Mouse (Mus musculus): Measurements from ENCODE around the gene Grwd1.

Grwd1 gene

DNA sequence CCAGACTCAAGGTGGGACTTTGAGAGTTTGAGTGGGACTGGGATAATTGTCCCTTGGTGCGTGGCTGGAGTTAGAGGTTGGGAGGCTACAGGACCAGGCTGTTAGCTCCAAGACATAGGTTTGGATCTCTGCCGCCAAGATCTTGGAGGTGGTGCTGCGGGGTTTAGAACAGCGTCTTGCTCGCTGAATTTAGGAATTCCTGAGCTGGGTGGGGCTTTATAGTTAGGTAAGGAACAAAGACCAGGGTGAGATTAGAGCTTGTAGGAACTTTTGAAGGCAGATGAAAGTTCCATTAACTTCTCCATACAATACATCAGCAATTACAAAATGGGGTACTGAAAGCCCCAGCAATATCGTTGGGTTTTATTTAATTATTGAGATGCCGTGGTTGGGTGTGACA lies 30.7 kb downstream of the Grwd1 start:
- no peak for DNase-seq (ENCODE audit: low spot score in 2 of 2)

DNA sequence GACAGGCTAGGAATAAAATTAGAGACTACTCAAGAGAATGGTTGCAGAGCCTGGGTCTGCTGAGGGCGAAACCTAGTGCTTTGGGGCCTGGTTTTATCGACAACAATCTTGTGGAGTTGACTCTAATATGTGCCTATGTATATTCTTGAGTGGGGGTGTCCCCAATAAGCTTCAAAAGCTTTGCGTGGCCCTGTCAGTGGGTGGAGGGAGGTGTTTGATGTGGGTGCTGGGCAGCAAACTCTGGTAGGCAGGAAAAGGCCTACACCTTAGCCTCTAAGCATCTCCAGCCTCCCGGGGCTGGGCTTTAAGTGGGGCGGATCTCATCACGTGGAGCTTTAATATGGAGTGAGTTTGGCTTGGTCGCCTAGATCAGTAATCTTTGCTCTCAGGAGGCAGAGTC lies 31.8 kb downstream of the Grwd1 start:
- no peak for DNase-seq (ENCODE audit: low spot score in 2 of 2)

DNA sequence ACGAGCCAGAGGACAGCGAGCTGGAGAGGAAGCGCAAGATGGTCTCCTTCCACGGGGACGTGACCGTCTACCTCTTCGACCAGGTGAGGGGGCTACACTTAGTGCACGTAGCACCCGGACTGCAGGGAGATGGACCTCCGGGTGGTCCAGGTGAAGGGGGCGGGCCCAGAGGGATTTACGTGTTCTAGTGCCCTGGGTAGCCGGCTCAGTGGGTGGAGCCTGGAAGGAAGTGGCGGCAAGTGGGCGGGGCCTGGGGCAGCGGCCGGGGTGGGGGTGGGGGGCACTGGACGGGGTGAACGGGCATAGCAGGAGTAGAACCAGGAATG lies 32.3 kb downstream of the Grwd1 start:
- DNase-seq (ENCODE audit: low spot score in 2 of 2) = no peak

DNA sequence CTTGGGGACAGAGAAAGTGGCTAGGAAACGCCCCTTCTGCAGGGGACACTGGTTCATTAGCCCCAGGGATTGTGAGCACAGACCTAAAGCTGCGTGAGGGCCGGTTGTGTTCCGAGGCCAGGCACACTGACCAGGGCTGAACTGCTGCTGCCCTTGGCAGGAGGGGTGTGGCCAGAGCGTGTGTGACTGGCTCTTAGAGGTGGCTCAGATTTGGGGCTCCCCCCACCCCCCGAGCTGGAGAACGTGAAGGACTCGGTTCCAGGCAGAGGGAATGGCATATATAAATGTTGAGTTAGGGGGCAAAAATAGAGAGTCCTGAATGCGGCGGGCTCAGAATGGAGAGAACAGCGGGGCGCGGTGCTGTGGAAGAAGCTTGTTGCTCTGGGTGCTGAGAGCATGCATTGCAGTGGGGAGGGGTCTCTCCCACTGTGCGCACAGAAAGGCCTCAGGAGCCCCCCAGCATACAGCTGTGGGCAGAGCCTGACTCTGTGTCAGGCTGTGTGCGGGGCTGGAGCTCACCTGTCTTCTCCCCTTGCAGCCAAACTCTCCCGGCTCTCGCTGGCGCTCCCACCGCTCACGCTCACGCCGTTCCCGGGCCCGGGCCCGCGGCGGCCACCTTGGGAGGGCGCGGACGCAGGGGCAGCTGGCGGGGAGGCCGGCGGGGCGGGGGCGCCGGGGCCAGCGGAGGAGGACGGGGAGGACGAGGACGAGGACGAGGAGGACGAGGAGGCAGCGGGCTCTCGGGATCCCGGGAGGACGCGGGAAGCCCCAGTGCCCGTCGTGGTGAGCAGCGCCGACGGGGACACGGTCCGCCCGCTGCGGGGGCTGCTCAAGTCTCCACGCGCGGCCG lies 32.9 kb downstream of the Grwd1 start:
- DNase-seq (ENCODE audit: low spot score in 2 of 2) = peak in 1 of 2 experiments; percentile 26

DNA sequence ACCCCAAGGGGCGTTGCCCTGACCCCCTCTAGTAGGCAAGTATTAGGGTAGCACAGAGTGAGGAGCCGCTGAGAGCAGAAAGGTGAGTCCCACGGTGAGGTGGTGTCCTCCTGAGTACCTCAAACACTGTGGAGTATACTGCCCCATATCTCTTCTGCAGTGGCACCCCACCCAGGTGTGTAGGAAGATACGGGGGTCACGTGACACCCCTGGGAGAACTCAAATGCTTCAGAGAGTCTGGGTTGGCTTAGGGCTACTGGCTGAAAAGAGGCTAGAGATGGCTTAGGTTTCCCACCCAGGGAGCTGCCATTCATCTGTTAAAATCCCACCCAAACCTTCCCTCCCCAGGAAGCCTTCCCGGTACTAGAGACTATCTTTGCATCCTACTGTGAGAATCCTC lies 33.8 kb downstream of the Grwd1 start:
- no peak for DNase-seq (ENCODE audit: low spot score in 2 of 2)

DNA sequence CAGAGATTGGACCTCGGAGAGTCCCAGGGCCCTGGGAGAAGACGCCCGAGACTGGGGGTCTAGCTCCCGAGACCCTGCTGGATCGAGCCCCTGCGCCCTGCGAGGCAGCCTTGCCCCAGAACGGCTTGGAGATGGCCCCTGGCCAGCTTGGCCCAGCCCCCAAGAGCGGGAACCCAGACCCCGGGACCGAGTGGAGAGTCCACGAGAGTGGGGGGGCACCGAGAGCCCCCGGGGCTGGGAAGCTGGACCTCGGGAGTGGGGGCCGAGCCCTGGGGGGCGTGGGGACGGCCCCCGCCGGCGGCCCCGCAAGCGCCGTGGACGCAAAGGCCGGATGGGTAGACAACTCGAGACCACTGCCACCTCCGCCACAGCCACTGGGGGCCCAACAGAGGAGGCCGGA lies 35.8 kb downstream of the Grwd1 start:
- DNase-seq (ENCODE audit: low spot score in 2 of 2) = no peak

DNA sequence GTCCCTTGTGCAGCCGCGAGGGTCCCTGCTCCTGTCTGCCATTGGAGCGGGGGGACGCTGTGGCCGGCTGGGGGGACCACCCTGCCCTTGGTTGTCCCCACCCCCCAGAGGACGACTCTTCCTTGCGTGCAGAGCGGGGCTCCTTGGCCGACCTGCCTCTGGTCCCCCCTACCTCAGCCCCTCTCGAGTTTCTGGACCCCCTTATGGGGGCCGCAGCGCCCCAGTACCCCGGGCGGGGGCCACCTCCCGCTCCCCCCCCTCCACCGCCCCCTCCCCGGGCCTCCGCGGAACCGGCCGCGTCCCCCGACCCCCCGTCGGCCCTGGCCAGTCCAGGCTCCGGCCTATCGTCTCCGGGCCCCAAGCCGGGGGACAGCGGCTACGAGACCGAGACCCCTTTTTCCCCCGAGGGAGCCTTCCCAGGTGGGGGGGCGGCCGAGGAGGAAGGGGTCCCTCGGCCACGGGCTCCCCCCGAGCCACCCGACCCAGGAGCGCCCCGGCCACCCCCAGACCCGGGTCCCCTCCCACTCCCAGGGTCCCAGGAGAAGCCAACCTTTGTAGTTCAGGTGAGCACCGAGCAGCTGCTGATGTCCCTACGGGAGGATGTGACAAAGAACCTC lies 36.7 kb downstream of the Grwd1 start:
- no peak for DNase-seq (ENCODE audit: low spot score in 2 of 2)

DNA sequence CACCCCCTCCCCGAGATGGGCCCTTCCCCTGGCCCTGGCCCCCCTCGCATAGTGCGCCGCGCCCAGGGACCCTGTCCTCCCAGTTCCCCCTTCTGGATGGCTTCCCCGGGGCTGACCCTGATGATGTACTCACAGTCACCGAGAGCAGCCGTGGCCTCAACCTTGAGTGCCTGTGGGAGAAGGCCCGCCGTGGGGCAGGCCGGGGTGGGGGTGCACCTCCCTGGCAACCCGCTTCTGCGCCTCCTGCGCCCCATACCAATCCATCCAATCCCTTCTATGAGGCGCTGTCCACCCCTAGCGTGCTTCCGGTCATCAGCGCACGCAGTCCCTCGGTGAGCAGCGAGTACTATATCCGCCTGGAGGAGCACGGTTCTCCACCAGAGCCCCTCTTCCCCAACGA lies 37.5 kb downstream of the Grwd1 start:
- DNase-seq (ENCODE audit: low spot score in 2 of 2) = no peak

DNA sequence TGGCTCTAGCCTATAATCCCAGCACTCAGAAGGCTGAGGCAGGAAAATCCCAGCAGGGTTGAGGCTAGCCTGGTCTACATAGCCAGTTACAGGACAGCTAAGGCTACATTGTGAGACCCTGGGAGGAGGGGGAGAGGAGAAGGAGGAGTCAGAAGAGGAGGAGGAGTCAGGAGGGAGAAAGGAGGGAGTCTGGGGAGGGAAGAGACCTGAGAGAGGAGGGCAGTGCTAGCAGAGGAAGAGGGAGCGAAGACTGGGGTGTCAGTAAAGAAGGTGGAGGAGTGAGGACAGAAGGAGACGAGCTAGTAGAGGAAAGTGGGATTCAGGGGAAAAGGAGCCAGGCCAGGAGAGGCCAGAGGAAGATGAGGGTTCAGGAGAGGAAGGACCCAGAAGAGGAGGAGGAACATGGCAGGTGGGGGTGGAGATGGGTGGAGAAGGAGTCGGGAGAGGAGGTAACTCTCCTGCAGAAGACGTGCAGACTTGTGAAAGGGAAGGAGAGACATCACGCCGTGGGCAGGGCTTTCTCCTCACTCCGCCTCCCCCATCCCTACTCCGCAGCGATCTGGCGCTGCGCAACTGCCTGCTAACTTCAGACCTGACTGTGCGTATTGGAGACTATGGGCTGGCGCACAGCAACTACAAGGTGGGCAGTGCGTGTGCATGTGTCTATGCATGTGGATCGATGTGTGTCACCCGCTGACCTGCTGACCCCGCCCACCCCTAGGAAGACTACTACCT lies 38.8 kb downstream of the Grwd1 start:
- peak in 1 of 2 experiments; percentile 13 for DNase-seq (ENCODE audit: low spot score in 2 of 2)

DNA sequence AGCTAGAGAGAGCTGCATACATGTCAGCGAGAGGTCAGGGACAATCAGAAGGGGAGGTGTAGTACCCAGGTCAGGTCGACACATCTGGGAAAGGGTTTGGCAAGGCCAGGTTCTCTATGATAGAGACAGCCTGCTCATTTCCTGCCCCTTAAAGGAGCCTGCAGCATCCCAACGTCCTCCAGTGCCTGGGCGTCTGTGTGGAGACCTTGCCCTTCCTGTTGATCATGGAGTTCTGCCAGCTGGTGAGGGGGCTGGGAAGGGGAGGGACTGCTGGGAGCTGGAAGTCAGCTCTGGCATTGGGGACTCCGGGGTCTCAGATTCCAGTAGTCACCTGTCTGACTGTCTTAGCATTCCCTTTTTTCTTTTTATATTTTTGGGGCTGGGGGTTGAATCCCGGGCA lies 40.0 kb downstream of the Grwd1 start:
- DNase-seq (ENCODE audit: low spot score in 2 of 2) = no peak

DNA sequence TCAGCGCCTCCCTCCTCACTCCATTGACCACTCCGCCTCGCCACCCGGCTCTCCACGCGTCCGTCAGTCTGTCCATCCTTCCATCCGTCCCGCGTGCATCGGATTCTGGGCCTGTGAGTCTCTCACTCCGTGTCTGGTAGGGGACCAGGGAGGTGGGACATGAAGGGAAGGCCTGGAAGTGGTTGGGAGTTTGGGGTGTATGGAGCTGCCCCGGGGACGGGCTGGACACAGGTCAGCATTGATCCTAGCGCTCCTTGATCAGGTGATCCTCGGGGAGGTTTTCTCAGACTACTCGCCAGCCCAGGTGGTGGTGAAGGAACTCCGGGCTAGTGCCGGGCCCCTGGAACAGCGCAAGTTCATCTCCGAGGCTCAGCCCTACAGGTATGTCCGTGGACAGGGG lies 43.1 kb downstream of the Grwd1 start:
- DNase-seq (ENCODE audit: low spot score in 2 of 2) = peak in 1 of 2 experiments; percentile 14

DNA sequence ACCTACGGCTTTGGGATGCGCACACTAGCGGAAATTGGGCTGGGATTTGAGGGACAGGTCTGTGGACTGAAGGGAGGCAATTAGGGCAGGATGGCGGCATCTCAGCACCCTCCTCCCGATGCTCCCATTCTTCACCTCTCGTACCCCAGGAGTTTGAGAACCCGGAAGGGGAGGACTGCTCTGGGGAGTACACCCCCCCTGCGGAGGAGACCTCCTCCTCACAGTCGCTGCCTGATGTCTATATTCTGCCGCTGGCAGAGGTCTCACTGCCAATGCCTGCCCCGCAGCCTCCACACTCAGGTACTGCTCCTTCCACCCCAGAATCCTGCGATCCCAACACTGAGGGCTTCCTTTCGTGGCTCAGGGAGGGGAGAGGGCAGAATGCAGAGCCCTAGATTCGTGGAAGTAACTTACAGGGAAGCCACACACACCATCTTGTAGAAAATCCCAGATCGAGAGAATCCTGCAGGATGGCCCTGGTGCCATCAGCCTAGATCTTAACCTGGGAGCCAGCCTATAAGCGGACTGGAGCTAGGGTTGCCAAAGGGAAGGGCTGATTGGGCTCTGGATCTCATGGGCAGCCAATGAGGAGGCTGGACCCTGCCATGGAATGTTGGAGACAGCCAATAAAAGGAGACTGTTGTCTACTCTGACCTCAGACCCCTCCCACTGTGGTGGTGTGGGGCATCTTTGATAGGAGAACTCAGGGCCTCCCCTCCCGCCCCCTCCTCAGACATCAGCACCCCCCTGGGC lies 43.9 kb downstream of the Grwd1 start:
- peak; percentile 56 to 70 for DNase-seq (ENCODE audit: low spot score in 2 of 2)

DNA sequence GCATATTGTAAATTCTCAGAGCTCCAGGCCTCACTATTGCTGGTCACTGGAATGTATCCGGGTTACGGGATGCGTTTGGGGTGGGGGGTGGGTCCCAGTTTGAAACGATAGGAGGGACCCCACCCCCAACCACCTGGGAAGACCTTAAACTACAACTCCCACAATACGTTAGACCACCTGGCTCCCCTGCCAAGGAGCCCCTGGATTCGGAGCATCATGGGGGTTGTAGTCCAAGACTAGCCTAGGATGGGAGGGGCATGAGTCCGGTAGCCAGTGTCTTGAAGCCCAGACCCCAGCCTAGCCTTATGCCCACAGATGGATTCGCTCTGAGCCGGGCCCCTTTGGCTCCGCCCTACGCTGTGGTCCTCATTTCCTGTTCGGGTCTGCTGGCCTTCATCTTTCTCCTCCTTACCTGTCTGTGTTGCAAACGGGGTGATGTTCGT lies 44.6 kb downstream of the Grwd1 start:
- peak; percentile 40 to 67 for DNase-seq (ENCODE audit: low spot score in 2 of 2)

DNA sequence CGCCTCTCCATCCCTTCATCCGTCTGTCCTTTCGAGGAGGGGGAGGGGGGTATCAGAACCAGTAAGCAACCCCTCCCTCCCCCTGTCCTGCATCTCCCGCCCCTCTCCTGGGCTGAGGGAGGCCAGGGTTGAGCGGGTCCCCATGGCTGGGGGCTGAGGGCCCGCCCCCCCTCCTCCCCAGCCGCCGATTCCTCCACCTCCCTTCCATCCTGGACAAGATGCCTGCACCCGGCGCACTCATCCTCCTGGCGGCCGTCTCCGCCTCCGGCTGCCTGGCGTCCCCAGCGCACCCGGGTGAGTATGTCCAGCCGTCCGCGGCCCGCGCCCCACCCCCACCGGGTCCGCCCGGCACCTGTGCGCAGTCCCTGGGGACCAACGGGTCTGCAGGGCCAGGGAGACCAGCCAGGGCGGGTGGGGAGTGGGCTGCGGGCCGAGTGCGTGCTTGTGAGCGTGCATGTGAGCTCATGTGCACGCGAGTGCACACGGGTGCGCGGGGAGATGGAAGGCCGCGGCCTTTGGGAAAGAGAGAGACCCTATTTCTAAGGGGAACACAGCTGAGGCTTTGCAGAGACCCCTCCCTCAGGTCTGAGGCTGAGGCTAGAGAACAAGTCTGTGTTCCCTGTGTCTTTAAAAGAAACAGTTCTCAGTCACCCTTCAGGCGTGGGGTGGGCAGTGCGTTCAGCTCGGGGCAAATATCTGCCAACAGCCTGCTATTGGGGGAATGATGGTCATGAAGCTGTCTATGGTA lies 45.2 kb downstream of the Grwd1 start:
- DNase-seq (ENCODE audit: low spot score in 2 of 2) = peak; percentile 67 to 72

DNA sequence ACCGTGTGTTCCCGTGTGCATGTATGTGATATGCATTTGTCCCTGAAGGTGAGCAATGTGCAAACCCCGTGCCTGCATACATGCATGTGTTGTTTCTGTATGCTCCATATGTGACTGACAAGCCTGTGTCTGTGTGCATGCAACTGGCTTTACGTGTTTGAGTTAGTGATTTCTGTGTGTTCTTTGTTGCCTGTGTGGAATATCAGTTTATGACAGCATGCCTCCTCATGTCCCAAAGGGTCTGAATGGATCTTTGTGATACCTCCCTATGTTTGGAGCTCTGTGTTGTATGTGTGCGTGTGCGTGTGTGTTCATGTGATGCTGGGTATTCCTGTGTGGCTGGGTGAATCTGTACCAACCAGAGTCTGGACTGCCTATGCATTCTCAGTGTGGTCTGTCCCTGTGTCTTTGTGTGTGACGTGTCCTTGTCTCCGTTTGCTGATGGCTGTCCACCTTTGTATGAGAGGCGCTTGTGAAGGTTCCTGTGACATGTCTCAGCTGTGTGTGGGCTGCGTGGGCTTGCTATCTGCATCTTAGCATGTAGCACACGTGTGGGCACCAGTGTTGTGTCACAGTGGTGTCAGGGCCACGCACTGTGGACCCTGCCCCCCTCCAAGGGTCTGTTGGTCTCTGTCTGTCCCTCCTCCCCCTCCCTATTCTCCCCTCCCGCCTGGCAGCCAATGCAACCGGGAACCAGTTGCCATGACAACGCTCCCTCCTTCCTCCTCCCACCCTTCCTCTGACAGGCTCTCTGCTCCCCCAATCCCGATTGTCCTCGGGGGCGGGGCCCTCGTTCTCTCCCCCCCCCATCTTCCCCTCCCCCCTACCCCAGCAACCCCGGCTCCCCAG lies 46.0 kb downstream of the Grwd1 start, which contains the start of gene Sult2b1:
Gene Sult2b1, minus strand, starts transcription at position 146 of the 849 bp plus-strand sequence.
- peak; percentile 93 for DNase-seq (ENCODE audit: low spot score in 2 of 2)

DNA sequence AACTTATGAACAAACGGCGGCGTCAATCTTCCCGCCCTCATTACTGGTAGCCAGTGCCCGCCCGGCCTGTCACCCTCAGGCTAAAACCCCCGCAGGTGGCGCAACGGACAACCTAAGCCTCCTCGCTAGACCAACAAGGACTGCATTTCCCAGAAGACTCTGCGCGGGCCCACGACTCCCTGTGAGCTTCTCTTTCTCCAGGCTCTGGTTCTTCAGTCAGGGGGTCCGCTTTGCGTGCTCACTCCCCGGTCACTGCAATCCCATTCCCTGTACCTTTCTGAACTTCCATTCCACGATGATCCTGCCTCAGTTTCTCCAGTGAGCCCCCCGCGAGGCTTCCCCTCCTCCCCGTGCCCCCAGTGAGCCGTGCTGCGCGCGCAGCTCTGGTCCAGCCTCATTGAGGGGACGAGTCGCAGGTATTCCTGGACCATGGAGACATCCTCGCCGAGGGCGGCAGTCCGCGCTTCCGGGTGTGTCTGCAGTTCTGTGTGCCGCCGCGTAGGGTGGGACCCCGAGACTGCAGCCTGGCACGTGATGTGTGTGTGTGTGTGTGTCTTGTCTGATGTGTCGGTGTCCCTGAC lies 47.1 kb downstream of the Grwd1 start, which contains the start of gene Lmtk3:
Gene Lmtk3, plus strand, starts transcription at position 228 of the 581 bp plus-strand sequence.
- peak; percentile 72 to 81 for DNase-seq (ENCODE audit: low spot score in 2 of 2)

DNA sequence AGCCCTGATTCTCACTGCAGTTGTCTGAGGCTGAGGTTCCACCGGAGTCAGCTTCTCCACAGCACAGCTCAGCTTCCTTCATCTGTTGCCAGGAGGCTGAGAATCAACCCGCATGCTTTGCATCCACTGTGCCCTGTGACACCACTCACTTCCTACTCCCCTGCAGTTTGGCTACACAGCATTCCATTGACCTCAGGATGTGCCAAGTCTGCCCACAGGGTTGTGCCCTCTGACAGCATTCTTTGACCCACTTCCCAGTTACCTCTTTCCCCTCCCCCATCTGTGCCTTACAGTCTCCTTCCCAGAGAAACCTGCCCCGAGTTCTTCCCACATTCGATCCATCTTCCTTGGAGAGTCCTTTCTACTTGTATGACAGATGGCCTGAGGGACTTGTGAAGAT lies 48.5 kb downstream of the Grwd1 start:
- DNase-seq (ENCODE audit: low spot score in 2 of 2) = no peak

DNA sequence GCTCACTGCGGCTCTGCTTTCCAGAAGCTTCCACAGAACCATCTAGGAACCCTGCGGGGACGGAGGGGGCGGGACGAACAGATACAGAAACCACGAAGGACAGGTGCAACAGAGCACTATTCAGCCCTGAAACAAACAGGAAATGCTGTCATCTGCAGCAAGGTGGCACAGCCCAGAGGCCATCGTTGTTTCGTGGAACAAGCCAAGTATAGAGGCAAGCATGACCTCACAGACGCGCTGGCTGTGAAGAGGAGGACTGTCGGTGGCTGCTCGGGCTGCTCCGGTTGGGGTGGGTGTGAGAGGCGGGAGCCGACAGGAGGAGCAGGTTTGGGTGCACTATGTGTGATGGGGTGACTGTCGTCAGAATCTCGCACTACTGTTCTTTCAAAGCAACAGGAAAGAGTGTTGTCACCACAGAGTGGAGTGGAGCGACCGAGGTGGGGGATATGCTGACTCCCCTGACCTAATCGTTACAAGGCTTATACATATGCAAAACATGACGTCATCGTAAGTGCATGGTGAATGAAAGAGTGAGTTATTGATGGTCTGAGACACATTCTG lies 51.6 kb downstream of the Grwd1 start:
- DNase-seq (ENCODE audit: low spot score in 2 of 2) = no peak

DNA sequence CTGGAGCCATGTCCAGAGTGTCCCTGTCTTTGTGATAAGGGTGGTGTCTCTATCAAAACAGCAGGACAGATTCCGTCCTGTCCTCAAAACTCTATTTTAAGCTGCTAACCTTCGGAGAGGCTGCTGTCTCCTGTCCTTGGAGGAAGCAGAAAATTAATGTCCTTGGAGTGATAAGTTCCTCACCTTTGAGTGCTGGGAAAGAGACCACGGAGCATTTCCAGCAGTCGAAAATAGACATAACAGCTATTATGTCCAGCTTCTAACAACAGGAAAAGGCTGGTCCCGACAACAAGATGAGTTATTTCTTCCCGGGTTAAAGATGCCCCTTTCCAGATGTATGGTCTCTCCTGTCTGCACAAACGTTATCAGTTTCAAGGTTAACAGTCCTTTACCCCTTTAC lies 55.5 kb downstream of the Grwd1 start:
- DNase-seq (ENCODE audit: low spot score in 2 of 2) = no peak
